Mouse (Mus musculus) CD4-positive naive resting alpha-beta T cell, adult 57 days (primary cell): ENCODE measurements around the gene Olfr726. TPM values are rescaled to one million over a fixed set of nuclear protein-coding genes. Genes with fewer than 3 reads are reported as not detected.

Experiments
- total RNA-seq: library from RNA; stranded (reverse); gene quantifications from one replicate; pipeline ENCODE4 v1.2.4, GENCODE M21; 2023

Olfr726 gene
- total RNA-seq, result not detected

DNA sequence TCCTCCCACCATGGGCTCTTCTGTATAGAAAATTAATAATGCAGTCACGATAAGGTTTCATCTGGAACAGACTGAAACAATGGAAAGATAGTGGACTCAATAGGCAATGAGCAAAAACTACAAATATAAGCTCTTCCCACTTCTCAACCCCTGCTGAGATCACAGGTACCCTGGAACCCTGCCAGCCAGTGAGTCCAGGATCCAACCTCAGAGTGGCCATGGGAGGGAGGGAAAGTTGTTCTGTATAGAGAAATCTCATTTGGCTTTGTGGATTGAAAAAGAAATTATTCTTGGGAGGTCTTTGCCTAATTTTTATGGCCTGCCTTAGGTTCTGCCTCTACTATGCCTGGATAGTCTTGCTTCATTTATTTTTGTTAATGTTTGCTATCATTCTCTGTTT lies at the start of gene Olfr726:
Olfr726 (minus strand) TSS at position 101 of the 400 bp plus-strand sequence.

DNA sequence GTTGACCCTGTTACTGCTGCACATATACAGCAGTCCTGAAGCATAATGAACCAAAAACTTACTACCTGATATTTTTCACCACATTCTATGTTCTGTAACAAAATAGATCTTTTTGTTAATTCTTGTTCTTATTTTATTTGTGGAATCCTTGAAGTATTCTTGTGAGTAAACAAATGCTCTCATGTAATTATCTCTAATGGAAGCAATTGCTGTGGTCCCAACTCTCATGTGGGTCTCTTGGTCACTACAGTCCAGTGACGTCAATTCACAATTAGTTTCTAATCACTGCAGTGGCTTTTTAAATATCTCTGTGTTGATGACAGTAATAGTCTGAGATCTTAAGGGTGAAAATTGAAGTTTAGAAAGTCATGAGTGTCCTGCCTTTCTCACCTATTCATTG lies 32.1 kb upstream of the Olfr726 start, which contains the start of gene Olfr727:
Olfr727 (plus strand) TSS at position 301 of the 400 bp plus-strand sequence.

DNA sequence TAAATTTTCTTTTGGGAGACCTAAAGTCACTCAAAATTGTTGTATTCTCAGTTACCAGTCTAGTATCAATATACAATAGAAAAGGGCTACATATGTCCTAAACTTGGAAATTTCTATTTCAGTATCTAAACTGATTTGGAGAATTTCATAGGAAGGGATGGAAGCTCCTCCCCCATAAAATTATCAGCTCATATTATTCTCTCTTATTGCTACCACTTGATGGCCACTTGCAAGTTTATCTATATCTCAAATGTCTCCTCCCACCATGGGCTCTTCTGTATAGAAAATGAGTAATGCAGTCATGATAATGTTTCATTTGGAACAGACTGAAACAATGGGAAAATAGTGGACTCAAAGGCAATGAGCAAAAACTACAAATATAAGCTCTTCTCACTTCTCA lies 50.5 kb downstream of the Olfr726 start, which contains the start of gene Olfr725:
Olfr725 (minus strand) TSS at position 101 of the 400 bp plus-strand sequence.

Other genes with a start within 250 kb of the Olfr726 start
- gene Olfr722, start 189.0 kb downstream of the Olfr726 start, total RNA-seq, result not detected
- not detected for gene Olfr723, start 159.2 kb downstream of the Olfr726 start, total RNA-seq
- gene Olfr724, start 127.7 kb downstream of the Olfr726 start, total RNA-seq, result not detected
- gene Olfr725, start 50.6 kb downstream of the Olfr726 start, total RNA-seq, result not detected
- gene Olfr727, start 32.2 kb upstream of the Olfr726 start, total RNA-seq, result not detected
- not detected for gene Olfr728, start 51.7 kb upstream of the Olfr726 start, total RNA-seq
- gene Olfr729, start 62.0 kb upstream of the Olfr726 start, total RNA-seq, result not detected
- gene Olfr730, start 97.2 kb upstream of the Olfr726 start, total RNA-seq, result not detected
- not detected for gene Olfr731, start 150.9 kb upstream of the Olfr726 start, total RNA-seq
- gene Olfr732, start 193.3 kb upstream of the Olfr726 start, total RNA-seq, result not detected
- not detected for gene Olfr733, start 210.6 kb upstream of the Olfr726 start, total RNA-seq
- gene Olfr734, start 235.8 kb upstream of the Olfr726 start, total RNA-seq, result not detected